Mouse (Mus musculus): ENCODE data around the gene Atg4d.
"Not testable (repeated sequence)": the region's sequence is repeated elsewhere in the genome, so short reads cannot be mapped to it uniquely, and the experiment has no call there.

The Atg4d gene

DNA sequence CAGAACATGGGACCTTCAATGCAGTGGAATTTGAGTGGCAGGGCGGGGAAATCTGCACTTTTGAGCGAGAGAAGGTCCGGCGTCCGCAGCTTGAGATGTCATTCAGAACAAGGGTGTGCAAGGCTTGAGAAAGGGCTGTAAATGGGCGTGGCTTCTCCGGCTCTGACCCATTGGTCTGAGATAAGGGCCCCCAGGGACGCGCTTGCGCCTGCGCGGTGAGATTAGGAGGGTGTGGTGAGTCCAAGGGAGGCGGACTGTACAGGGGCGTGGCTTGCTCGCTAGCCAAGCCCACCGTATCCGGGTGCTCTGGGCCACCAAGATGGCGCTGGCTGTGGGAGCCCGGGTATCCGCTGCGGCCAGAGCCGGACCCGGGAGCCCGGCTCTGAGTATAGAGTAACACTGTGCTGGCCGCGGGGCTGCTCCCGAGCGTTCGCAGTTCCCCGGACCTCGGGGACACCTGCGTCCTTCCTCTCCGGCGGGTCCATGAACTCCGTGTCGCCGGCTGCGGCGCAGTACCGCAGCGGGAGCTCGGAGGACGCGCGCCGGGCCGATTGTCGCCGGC is at the start of gene Atg4d:
Gene Atg4d, plus strand, starts transcription at position 294 of the 562 bp plus-strand sequence.
- peak; percentile 93 for DNase-seq (ENCODE audit: low spot score)

DNA sequence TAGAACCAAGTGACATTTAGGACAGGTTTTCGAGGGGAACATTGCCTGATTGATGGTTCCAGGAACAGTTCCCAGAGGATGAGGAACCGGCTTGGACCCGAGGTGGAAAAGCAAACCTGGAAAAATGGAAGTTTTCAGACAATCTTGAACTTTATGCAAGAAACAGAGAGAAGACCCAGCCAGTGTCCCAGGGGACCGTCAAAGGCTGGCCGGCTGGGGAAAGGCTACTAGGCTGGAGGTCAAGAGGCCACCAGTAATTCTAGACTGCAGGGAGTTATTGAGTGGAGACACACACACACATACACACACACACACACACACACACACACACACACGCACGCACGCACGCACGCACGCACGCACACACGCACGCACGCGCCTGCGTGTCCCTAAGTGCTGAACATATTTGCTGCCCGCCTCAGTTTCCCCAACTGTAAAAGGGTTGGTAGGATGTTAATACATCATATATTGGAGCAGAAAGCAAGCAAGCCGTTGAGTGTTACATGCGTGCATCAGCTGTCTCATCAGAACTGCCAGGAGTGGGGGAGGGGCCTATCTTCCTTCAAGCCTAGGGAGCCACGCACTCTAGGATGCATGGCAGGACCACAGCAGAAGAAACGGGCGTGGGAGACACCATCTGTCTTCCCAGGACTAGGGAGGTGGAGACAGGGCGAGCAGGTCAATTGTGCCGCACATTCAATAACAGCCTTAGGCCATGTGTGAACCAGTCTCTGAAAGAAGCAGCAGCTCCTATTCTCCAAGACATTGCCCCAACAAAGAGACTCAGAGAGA is 48.8 kb upstream of the Atg4d start:
- no peak for DNase-seq (ENCODE audit: low spot score)

DNA sequence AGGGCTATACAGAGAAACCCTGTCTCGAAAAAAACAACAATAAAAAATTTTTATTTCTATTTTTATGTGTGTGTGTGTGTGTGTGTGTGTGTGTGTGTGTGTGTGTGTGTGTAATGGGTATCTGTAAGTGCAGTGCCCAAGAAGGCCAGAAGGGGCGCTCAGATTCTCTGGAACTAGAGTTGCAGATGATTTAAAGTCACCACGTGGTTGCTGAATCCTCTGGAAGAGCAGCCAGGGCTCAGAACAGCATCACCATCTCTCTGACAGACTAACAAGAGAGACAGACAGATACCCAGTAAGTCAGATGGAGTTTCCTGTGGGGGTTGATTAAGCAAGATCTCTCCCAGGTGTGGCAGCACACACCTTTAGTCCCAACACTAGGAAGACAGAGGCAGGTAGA is 45.3 kb upstream of the Atg4d start:
- DNase-seq (ENCODE audit: low spot score): no peak

DNA sequence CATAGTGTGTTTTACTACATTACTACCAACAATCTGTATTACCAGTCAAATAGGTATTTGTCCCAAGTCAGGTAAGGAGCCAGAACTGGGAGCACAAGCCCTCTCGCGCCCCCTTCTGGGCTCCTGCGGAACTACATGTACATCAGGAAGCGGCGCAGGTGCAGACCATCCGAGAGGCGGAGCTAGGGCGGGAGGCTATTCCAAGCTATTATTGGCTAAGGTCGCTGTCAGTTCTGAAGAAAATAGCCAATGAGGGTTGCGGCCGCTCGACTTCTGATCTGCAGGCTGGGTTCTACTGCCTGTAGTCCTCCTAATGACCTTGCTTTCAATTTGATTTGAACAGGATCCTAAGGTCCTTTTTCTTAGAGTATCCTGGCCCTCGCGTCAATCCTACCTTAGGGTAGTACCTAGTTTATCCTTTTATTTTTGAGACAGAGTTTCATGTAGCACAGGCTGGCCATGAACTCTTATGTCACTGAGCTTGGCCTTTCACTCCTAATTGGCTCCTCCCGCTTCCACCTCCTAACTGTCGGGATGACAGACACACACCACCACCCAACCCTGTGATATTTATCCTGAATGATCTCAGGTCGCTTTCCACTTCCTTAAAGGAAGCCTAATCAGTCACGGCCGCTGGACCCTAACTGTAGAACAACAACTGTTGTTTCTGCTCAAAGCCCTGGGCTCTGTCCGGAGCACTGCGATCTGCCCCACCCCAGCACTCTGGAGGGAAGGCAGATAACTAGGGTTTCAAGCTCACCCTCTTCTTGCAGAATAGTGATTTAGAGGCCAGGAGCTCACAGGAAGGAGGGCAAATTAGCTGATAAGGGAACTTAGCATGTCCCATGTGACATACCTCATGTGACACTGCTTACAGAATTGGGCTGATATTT is 44.4 kb upstream of the Atg4d start:
- peak; percentile 75 for DNase-seq (ENCODE audit: low spot score)

DNA sequence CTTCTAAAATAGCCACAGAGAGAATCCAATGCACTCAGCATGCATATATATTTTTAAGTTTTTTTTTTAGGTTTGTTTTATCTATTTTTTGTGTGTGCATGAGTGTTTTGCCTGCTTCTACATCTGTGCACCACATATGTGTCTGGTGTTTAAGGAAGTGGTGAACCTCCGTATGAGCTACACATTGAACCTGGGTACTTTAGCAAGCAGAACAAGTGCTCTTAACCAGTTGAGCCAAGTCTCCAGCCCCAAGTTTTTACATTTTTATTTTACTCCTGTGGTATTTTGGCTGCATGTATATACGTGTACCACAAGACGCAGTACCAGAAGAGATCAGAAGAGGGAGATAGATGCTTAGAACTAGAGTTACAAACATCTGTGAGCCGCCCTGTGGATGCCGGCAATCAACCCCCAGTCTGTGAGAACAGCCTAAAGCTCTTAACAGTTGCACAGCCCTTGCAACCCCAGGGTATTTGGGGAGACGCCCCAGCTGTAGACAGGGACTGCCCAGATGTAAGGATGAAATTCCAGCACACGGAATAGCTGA is 43.6 kb upstream of the Atg4d start:
- DNase-seq (ENCODE audit: low spot score): no peak

DNA sequence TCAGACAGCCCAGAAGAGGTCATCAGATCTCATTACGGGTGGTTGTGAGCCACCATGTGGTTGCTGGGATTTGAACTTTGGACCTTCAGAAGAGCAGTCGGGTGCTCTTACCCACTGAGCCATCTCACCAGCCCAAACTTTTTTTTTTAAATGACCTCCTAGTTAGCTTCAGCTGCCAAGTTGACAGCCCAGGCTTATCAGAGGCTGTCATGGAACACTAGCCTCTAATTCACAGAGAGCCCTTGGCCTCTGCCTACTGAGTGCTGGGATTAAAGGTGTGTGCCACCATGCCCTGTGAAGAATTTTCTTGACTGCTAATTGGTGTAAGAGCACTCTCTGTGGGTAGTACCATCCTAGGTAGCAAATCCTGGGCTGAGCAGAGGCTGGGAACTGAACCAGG is 41.6 kb upstream of the Atg4d start:
- DNase-seq (ENCODE audit: low spot score): not testable (repeated sequence)

DNA sequence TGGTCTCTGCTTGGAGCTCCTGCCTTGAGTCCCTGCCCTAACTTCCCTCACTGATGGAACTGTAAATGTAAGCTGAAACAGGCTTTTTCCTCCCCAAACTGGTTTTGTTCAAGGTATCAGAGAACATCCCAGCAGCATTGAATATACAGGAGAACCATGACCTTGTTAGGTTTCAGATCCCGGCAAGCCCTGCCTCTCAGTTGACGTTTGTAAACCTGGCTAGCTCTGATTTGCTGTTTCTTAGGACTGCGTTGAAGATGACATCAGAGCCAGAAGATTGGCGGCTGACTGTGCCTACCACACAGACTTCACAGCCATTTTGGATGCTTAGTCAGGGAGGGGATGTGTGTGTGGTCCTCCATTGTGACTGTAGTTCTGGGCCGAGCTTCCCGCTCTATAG is 41.2 kb upstream of the Atg4d start:
- DNase-seq (ENCODE audit: low spot score): no peak

DNA sequence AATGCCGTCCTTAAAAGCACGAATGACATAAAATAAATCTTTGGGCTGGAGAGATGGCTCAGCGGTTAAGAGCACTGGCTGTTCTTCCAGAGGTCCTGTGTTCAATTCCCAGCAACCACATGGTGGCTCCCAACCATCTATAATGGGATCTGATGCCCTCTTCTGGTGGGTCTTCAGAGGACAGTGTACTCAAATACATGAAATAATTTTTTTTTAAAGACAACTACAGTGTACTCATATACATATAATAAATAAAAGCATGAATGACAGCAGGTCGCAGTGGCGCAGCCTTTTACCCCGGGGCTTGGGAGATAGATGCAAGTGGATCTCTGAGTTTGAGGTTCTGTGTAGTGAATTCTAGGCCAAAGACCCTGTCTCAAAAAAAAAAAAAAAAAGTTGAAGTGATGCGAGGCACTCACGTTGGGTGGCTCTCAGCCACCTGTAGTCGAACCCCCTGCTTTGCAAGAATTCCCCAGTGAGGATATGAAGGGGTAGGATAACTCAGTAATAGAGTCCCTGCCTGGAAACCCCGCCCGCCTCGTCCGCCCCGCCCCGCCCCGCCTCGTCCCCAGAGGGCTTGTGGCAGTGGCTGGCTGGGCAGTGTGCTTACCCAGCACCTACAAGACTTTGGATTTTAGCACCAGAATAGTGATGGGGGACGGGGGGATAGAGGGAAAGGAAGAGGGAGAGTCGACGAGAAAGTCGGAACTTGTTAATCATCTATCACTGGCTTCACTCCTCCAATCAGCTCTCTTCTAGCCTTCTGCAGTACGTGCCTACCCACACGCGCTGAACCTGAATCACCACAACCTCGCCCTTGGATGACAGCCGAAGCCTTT is 40.3 kb upstream of the Atg4d start:
- no peak for DNase-seq (ENCODE audit: low spot score)

DNA sequence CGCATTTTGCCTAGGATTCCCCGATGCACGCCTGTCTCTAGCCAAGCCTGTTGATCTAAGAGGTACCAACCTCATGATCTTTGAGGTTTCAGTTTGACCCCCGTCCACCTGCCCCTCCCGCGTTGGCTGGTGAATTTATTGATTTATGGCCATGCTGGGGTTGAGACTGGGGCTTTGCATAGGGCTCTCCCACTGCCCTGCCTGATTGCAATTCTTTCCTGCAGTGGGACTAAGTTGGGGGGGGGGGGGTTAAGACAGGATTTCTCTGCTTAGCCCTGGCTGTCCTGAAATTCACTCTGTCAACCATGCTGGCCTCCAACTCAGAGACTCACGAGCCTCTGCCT is 39.7 kb upstream of the Atg4d start:
- no peak for DNase-seq (ENCODE audit: low spot score)

DNA sequence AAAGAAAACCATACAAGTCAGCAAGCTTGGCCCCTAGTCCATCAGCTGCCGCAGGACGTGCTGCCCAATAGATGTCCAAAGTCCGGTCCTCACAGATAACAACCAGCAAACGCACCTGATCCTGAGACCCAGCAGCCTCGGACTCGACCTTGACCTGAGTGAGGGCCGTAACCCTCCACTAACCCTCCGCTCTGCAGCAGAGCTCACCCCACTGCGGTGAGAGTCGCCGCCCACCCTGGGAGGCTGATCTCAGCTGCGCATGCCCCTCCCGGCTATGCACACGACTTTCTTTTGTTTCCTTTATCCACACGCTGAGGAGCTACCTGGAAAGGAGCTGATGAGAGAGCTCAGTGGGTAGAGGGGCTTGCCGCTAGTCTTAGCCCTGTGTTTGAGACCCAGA is 37.8 kb upstream of the Atg4d start:
- no peak for DNase-seq (ENCODE audit: low spot score)

DNA sequence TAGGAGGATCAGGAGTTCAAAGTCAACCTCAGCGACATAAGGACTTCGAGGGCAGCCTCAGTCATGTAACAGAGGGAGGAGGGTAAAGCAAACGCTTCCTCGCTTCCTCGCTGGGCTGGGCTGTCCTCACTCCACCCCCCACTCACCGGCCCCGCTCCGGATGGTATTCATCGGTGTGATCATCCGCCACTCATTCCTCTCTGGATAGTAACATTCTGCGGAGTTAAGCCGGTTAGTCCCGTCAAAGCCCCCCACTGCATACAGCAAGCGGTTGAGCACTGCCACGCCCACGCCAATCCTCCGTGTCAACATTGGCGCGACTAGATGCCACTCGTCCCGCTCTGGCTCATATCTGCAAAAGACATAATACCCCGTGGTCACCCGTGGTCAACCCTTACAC is 33.5 kb upstream of the Atg4d start:
- DNase-seq (ENCODE audit: low spot score): no peak

DNA sequence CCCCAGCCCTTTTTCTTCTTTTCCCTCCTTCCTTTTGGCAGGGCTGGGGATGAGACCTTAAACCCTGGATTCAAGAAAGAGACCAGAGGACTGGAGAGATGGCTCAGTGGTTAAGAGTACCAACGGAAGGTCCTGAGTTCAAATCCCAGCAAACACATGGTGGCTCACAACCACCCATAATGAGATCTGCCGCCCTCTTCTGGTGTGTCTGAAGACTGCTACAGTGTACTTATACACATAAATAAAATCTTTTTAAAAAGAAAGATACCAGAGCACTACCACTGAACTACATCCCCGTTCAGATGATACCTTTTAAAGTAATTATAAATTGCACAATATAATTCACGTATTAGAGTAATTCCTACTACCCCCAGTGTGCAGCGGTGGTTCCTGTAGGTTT is 32.2 kb upstream of the Atg4d start:
- DNase-seq (ENCODE audit: low spot score): no peak

DNA sequence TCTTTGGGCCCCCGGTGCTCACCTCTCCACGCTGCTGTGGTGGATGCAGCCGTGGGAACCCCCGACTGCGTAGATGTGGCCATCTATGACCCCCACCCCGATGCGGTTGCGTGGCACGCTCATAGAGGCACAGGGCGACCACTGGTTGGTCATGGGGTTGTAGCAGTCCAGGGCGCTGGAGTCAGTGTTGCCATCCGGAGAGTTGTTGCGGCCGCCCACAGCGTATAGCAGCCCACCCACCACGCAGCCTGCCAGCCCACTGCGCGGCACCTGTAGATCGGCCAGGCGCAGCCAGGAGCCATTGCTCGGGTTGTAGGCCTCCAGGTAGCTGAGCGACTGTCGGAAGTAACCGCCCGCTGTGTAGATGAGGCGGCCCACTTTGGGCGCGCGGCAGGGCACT is 31.7 kb upstream of the Atg4d start:
- DNase-seq (ENCODE audit: low spot score): no peak

DNA sequence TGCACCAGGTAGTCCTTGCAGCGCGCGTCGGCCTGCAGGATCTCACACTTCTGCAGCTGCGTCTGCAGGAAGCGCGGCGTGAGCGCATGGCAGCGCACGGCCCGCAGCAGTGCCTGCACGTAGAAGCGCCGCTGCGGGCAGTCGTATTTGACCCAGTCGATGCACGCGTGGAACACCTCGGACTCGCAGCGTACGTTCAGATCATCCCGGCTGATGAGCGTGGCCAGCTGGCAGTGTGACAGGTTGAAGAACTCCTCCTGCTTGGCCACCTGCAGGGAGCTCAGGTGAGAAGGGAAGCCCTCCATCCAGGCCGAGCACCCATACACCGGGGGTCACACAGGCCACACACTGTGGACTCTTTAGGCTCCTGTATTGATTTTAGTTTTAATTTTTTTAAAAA is 31.3 kb upstream of the Atg4d start:
- DNase-seq (ENCODE audit: low spot score): no peak

DNA sequence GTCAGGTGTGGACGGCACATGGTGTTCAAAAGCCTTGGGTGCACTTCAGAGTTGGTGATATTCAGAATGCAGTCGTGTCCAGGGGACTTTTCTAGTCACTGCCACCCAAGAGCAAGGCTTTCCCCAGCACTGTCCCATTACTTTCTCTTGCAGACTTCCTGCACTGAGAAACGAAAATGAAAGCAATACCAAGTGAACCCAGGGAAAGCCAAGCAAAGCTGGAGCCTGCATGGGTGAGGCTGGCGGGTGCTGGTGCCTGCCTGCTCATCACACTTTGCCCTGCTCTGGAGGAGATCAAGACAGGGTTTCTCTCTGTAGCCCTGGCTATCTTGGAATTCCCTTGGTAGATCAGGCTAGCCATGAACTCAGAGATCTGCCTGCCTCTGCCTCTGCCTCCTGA is 29.8 kb upstream of the Atg4d start:
- DNase-seq (ENCODE audit: low spot score): no peak

DNA sequence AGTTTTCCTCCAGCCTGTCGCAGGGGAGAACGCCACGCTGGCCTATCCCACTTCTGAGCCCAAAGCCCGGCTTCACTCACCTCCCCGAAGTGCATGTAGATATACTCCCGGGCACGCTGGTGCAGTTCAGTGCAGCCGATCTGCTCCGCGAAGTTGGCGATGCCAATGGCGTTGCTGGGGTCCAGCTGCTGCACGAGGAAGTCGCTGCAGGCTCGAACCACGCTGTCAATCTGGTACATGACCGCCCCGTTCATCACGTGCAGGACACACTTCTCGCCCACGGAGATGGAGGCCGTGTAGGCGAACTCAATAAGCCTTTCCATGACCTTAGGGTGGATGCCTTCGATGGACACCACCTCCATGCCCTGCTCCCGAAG is 28.1 kb upstream of the Atg4d start:
- DNase-seq (ENCODE audit: low spot score): no peak

DNA sequence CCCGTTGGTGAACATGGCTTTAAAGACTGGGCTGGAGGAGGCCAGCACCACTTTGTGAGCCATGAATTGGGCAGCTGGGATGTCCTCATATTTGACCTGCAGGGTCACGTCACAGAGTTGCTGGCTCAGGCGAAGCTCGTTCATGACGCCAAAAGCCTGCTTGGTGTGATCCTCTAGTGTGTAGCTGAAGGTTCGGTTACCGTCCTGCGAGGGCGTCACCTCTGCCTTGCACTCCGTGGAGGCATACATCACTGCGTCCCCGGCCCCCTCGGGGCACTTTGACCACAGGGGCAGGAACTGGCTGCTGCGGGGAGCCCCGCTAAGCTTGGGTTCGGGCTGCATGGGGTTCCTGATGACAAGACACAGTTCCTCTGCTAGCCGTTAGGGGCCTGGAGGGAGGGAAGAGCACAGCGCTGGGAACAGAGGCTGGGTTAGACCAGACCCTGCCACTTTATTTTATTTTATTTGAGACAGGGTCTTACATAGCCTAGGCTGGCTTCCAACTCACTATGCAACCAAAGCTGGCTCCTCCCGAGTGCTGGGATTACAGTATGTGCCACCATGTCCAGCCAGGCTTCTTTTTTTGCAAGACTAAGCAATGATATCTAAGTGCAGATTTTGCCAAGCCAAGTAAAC is 27.6 kb upstream of the Atg4d start:
- no peak for DNase-seq (ENCODE audit: low spot score)

DNA sequence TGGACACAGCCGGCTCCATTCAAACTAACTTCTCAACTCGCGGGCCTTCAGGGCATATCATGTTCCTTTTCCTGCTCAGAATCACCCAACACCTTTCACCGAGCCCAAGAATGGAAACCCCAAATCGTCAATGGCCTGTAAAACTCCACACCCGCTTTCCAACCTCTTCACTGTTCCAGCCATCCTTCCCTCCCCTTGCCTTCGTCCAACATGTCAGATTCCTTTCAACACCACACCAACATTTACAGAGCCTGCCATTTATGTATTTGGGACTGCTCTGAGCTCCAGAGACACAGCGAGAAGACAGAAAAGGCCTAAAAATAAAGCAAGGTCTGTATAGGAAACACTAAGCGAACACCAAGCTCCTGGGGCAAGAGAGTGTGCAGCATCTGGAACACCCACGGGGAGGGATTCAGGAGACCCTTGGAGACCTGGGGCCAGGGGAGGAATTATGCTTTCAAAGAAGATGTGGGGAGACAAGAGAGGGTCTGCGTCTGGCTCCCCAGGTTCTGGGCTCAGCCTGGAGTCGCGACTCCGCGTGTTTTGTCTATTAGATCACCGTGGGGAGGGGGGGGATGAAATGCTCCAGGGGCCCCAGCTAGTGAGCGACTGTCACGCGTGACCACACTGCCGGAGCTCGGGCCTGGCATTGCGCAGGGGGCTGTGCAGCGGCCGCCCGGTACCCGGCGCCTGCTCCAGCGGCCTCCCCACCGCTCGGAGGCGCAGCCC is 26.9 kb upstream of the Atg4d start:
- DNase-seq (ENCODE audit: low spot score): no peak

DNA sequence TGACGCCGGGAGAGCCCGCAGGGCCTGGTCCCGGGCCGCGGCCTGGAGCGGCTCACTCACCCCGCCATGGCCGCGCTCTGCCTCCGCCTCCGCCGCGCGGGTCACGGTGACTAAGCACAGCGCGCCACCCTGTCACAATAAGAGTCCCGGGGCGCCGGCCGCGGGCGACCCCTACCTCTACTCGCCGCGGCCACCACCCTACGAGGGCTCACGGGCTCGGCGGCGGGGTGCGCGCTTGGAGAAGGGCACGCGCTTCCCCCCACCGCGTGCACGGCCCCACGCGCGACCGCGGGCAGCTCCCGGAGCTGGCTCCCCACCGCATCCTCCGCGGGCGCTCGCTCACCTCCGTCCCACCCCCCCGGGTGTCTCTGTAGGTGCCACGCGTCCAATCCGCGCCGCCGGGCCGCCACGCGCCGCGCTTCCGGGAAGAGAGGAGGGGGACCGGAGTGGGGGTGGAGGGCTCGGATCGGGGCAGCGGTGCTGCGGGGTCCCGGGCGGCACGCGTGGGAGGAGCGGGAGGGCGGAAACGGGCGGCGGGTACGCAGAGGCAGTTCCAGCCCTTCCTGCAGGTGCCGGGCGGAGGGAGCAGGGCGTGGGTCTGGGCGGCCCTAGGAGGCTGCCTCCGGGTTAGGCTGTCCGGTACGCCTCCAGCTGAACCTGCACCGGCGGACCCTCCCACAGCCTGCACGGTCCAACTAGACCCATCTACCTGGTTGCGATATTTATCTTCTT is 26.2 kb upstream of the Atg4d start, which contains the start of gene Keap1:
Gene Keap1, minus strand, starts transcription at position 629 of the 732 bp plus-strand sequence.
- peak; percentile 68 for DNase-seq (ENCODE audit: low spot score)

DNA sequence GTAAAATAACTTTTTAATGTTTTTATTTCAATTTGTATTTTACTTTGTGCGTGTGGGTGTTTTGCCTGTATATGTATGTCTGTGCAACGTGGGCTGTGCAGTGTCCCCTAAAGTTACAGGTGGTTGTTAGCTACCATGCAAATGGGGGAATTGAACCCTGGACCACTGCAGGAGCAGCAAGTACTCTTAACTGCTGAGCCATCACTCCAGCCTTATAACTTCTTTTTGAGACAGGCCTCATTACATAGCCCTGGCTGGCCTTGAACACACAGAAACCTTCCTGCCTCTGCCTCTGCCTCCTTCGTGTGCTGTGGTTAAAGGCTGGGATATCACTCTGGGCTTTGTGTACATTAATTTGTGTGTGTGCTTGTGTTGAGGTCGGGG is 25.6 kb upstream of the Atg4d start:
- DNase-seq (ENCODE audit: low spot score): no peak

Measured in ovary, postnatal 10 days (tissue).